Mouse (Mus musculus) lung, adult 18-20 months (tissue): Measurements from ENCODE around the gene Lrmda.

Source experiments
- DNase-seq, 2 experiments: peaks; one replicate each; pipeline ENCODE4 v3.0.0; 2022; ENCODE audit warnings: mixed read lengths in 2 of 2

Gene Lrmda

GRCm38 (mm10) chr14:22101961-22102805 lies 82.7 kb downstream of the Lrmda start:
- no peak for DNase-seq

GRCm38 (mm10) chr14:22105855-22106254 lies 86.3 kb downstream of the Lrmda start:
- DNase-seq, result no peak

- DNase-seq, result no peak
Measured at GRCm38 (mm10) chr14:22106777-22107176, 87.3 kb downstream of the Lrmda start.

- no peak for DNase-seq
Measured at GRCm38 (mm10) chr14:22109423-22109822, 89.9 kb downstream of the Lrmda start.

- DNase-seq, result no peak
Measured at GRCm38 (mm10) chr14:22113463-22114361, 94.2 kb downstream of the Lrmda start.

- peak; percentile 15 to 36 for DNase-seq
Measured at GRCm38 (mm10) chr14:22114651-22115351, 95.3 kb downstream of the Lrmda start.

- no peak for DNase-seq
Measured at GRCm38 (mm10) chr14:22118096-22118495, 98.6 kb downstream of the Lrmda start.

GRCm38 (mm10) chr14:22118512-22118911 lies 99.0 kb downstream of the Lrmda start:
- no peak for DNase-seq

GRCm38 (mm10) chr14:22126276-22126675 lies 106.8 kb downstream of the Lrmda start:
- peak in 1 of 2 experiments; percentile 16 for DNase-seq

- DNase-seq, result no peak
Measured at GRCm38 (mm10) chr14:22126859-22127258, 107.3 kb downstream of the Lrmda start.

- peak; percentile 20 to 55 for DNase-seq
Measured at GRCm38 (mm10) chr14:22130950-22131585, 111.6 kb downstream of the Lrmda start.

- DNase-seq, result no peak
Measured at GRCm38 (mm10) chr14:22139281-22139680, 119.8 kb downstream of the Lrmda start.

GRCm38 (mm10) chr14:22144014-22144413 lies 124.5 kb downstream of the Lrmda start:
- DNase-seq, result no peak

GRCm38 (mm10) chr14:22145863-22146262 lies 126.4 kb downstream of the Lrmda start:
- no peak for DNase-seq

- no peak for DNase-seq
Measured at GRCm38 (mm10) chr14:22146508-22147044, 127.1 kb downstream of the Lrmda start.

- DNase-seq, result peak; percentile 20 to 48
Measured at GRCm38 (mm10) chr14:22147341-22148024, 128.0 kb downstream of the Lrmda start.

- DNase-seq, result no peak
Measured at GRCm38 (mm10) chr14:22152701-22153100, 133.2 kb downstream of the Lrmda start.

GRCm38 (mm10) chr14:22154096-22154495 lies 134.6 kb downstream of the Lrmda start:
- no peak for DNase-seq

GRCm38 (mm10) chr14:22155034-22155433 lies 135.5 kb downstream of the Lrmda start:
- no peak for DNase-seq

- no peak for DNase-seq
Measured at GRCm38 (mm10) chr14:22155512-22156026, 136.1 kb downstream of the Lrmda start.

GRCm38 (mm10) chr14:22156991-22157390 lies 137.5 kb downstream of the Lrmda start:
- DNase-seq, result no peak
